Mouse (Mus musculus): Measurements from ENCODE around the gene S1pr3.

- TF ChIP-seq CTCF (IDR thresholded peaks at IDR 0.05; ENCODE audit: control insufficient read depth, insufficient read depth, low read length), result no peak
- TF ChIP-seq POLR2A (IDR thresholded peaks at IDR 0.05; ENCODE audit: borderline replicate concordance, control insufficient read depth, low read depth, low read length), result no peak
Measured at GRCm38 (mm10) chr13:51390398-51390797, 18.0 kb upstream of the S1pr3 start.
